Mouse (Mus musculus): Measurements from ENCODE around the gene Nrn1l.
A peak's percentile ranks its signal among the peaks of the same experiment; 100 is the strongest.

The Nrn1l gene

GRCm38 (mm10) chr8:105893339-105893738, at the start of gene Nrn1l:
Gene Nrn1l (plus strand): TSS chr8:105893567.
- peak in 1 of 2 experiments; percentile 53 for DNase-seq

- no peak for DNase-seq
Measured at GRCm38 (mm10) chr8:105846678-105847077, 46.7 kb upstream of the Nrn1l start.

GRCm38 (mm10) chr8:105850014-105850413, 43.4 kb upstream of the Nrn1l start:
- no peak for DNase-seq

- DNase-seq, result no peak
Measured at GRCm38 (mm10) chr8:105850611-105851010, 42.8 kb upstream of the Nrn1l start.

- DNase-seq, result peak; percentile 81 to 89
Measured at GRCm38 (mm10) chr8:105851651-105852143, 41.7 kb upstream of the Nrn1l start.

- DNase-seq, result no peak
Measured at GRCm38 (mm10) chr8:105852146-105852729, 41.1 kb upstream of the Nrn1l start.

- no peak for DNase-seq
Measured at GRCm38 (mm10) chr8:105853178-105853577, 40.2 kb upstream of the Nrn1l start, which contains the start of gene Cenpt. Gene Cenpt (minus strand): TSS chr8:105853278.

- peak in 1 of 2 experiments; percentile 29 for DNase-seq
Measured at GRCm38 (mm10) chr8:105854303-105854702, 39.1 kb upstream of the Nrn1l start.

- DNase-seq, result peak; percentile 93 to 95
Measured at GRCm38 (mm10) chr8:105854715-105855216, 38.6 kb upstream of the Nrn1l start, which contains the start of gene Thap11. Gene Thap11 (plus strand): TSS chr8:105855132.

- peak; percentile 68 to 70 for DNase-seq
Measured at GRCm38 (mm10) chr8:105855248-105856167, 37.9 kb upstream of the Nrn1l start.

GRCm38 (mm10) chr8:105856168-105856835, 37.1 kb upstream of the Nrn1l start:
- DNase-seq, result no peak

- no peak for DNase-seq
Measured at GRCm38 (mm10) chr8:105858495-105858894, 34.9 kb upstream of the Nrn1l start.

GRCm38 (mm10) chr8:105859314-105859713, 34.1 kb upstream of the Nrn1l start:
- no peak for DNase-seq

- DNase-seq, result peak; percentile 92
Measured at GRCm38 (mm10) chr8:105860143-105860981, 33.0 kb upstream of the Nrn1l start, which contains the start of gene Nutf2. Gene Nutf2 (plus strand): TSS chr8:105860580.

- DNase-seq, result peak in 1 of 2 experiments; percentile 33
Measured at GRCm38 (mm10) chr8:105861951-105862350, 31.4 kb upstream of the Nrn1l start.

- DNase-seq, result no peak
Measured at GRCm38 (mm10) chr8:105866364-105867029, 26.9 kb upstream of the Nrn1l start.

- DNase-seq, result peak; percentile 69 to 72
Measured at GRCm38 (mm10) chr8:105874301-105874700, 19.1 kb upstream of the Nrn1l start.

GRCm38 (mm10) chr8:105880754-105881520, 12.4 kb upstream of the Nrn1l start, which contains the start of gene Edc4:
Gene Edc4 (plus strand): TSS chr8:105880881.
- DNase-seq, result peak; percentile 91

- peak; percentile 43 to 46 for DNase-seq
Measured at GRCm38 (mm10) chr8:105889756-105890465, 3.5 kb upstream of the Nrn1l start.
